Mouse (Mus musculus) kidney, adult 10 weeks (tissue): ENCODE results near the gene Olfr1162. TPM values are rescaled to one million over a fixed set of nuclear protein-coding genes. Genes with fewer than 3 reads are reported as not detected.

Experiments used
- polyA plus RNA-seq: library from polyadenylated mRNA; stranded (reverse); fragments of 350-450 nt; fragmentation: Illumina TruSeq; extraction: RNeasy Lipid Tissue Mini Kit (QIAGEN cat#74804); gene quantifications from one replicate; pipeline ENCODE4 v1.2.3, GENCODE M21; 2014; ENCODE audit warnings: low read depth, low replicate concordance

The Olfr1162 gene
- polyA plus RNA-seq = not detected

GRCm38 (mm10) chr2:88051029-88051428 lies at the start of gene Olfr1162:
Gene Olfr1162, minus strand, starts transcription at chr2:88051129.

GRCm38 (mm10) chr2:88093866-88094265 lies 42.9 kb upstream of the Olfr1162 start, which contains the start of gene Olfr1164:
Gene Olfr1164, minus strand, starts transcription at chr2:88093966.

GRCm38 (mm10) chr2:88071730-88072129 lies 20.8 kb upstream of the Olfr1162 start, which contains the start of gene Olfr1163:
Gene Olfr1163, minus strand, starts transcription at chr2:88071830.

GRCm38 (mm10) chr2:88037599-88037998 lies 13.3 kb downstream of the Olfr1162 start, which contains the start of gene Olfr73:
Gene Olfr73, minus strand, starts transcription at chr2:88037699.

GRCm38 (mm10) chr2:88022474-88022873 lies 28.5 kb downstream of the Olfr1162 start, which contains the start of gene Olfr1161:
Gene Olfr1161, plus strand, starts transcription at chr2:88022774.

GRCm38 (mm10) chr2:88007515-88008318 lies 43.2 kb downstream of the Olfr1162 start, which contains the start of gene Olfr1160:
Gene Olfr1160, minus strand, starts transcription at chr2:88008268.

Other genes starting within 250 kb of the Olfr1162 start
- not detected for gene Olfr1145, start 241.3 kb downstream of the Olfr1162 start, polyA plus RNA-seq
- not detected for gene Olfr1148, start 220.6 kb downstream of the Olfr1162 start, polyA plus RNA-seq
- gene Olfr1150-ps1, start 207.1 kb downstream of the Olfr1162 start, polyA plus RNA-seq = not detected
- gene Olfr1151, start 195.3 kb downstream of the Olfr1162 start, polyA plus RNA-seq = not detected
- not detected for gene Olfr1152, start 184.6 kb downstream of the Olfr1162 start, polyA plus RNA-seq
- not detected for gene Olfr1153, start 156.2 kb downstream of the Olfr1162 start, polyA plus RNA-seq
- gene Olfr1154, start 146.0 kb downstream of the Olfr1162 start, polyA plus RNA-seq = not detected
- not detected for gene Olfr1155, start 106.0 kb downstream of the Olfr1162 start, polyA plus RNA-seq
- not detected for gene Olfr1156, start 98.0 kb downstream of the Olfr1162 start, polyA plus RNA-seq
- not detected for gene Olfr1157, start 82.8 kb downstream of the Olfr1162 start, polyA plus RNA-seq
- not detected for gene Olfr74, start 76.5 kb downstream of the Olfr1162 start, polyA plus RNA-seq
- gene Olfr1158, start 61.0 kb downstream of the Olfr1162 start, polyA plus RNA-seq = not detected
- not detected for gene Olfr1160, start 42.9 kb downstream of the Olfr1162 start, polyA plus RNA-seq
- gene Olfr1161, start 28.4 kb downstream of the Olfr1162 start, polyA plus RNA-seq = not detected
- gene Olfr73, start 13.4 kb downstream of the Olfr1162 start, polyA plus RNA-seq = not detected
- gene Olfr1163, start 20.7 kb upstream of the Olfr1162 start, polyA plus RNA-seq = not detected
- gene Olfr1164, start 42.8 kb upstream of the Olfr1162 start, polyA plus RNA-seq = not detected
- not detected for gene Olfr1166, start 77.1 kb upstream of the Olfr1162 start, polyA plus RNA-seq
- gene Olfr1167, start 104.1 kb upstream of the Olfr1162 start, polyA plus RNA-seq = not detected
- not detected for gene Olfr1168, start 130.8 kb upstream of the Olfr1162 start, polyA plus RNA-seq
- not detected for gene Olfr1170, start 177.2 kb upstream of the Olfr1162 start, polyA plus RNA-seq
- not detected for gene Olfr1173, start 228.7 kb upstream of the Olfr1162 start, polyA plus RNA-seq